Mouse (Mus musculus): ENCODE data around the gene Pola2. TPM values are rescaled to one million over a fixed set of nuclear protein-coding genes. Genes with fewer than 3 reads are reported as not detected.

Gene Pola2
- polyA plus RNA-seq, 1 experiment from 2014 or later = 65.4 TPM

DNA sequence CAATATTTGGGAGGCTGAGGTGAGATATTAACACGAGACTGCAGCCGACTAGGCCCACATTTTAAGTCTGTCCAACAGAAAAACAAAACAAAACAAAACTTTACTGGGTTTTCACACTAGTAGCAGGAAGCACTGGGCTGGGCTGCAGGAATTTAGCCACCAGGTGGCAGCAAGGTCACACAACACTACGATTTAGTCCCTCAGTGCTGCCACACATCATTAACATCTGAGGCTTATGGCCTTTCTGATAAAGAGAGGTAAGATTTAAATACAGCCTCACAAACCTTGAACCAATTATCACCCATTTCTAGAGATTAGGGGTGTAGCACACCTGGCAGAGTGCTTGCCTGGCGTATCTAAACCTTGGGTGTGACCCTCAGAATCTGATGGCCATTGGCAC, 1.3 kb upstream of the Pola2 start:
- Histone ChIP-seq H3K9me3 (replicated peaks) (no peaks in the 10 kb centered on the region), H3K4me2 (replicated peaks) (no peak overlapping the region), H3K4me1 (peaks cover 27% of the 10 kb centered on the region), H3K4me3 (replicated peaks) (no peak overlapping the region), H3K27me3 (no peaks in the 10 kb centered on the region), H3K36me3 (no peaks in the 10 kb centered on the region), H3K27ac (replicated peaks) (no peak overlapping the region), H3K9ac (no peak overlapping the region)
- ATAC-seq (ENCODE audit: insufficient number of reproducible peaks, low FRiP score, low TSS enrichment, low read depth) = no peak
- 8% methylated on average over 4 of the region's 4 CpGs for WGBS

DNA sequence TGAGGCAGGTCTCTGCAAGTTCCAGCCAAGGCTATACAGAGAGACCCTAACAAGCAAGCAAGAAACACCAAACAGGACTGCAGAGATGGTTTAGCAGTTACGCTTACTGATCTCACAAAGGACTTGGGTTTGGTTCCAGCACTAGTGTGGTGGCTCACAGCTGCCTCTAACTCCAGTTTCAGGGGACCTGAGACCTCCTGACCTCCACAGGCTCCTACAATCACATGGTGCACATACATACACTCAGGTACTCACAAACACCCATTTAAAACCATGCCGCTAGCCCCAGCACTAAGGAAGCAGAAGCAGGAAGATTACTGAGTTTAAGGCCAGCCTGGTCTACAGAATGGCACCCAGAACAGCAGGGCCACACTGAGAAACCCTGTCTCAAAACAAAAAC, 802 bp upstream of the Pola2 start:
- H3K9ac ChIP-seq = no peak overlapping the region; the same call in 1 of the 2 replicates
- peak overlapping the region; percentile 69 for H3K4me3 ChIP-seq (replicated peaks)
- 79% methylated on average over 2 of the region's 2 CpGs for WGBS
- H3K4me1 ChIP-seq = peaks cover 27% of the 10 kb centered on the region
- no peaks in the 10 kb centered on the region for H3K9me3 ChIP-seq (replicated peaks)
- peak overlapping the region; percentile 86 for H3K4me2 ChIP-seq (replicated peaks)
- peak overlapping the region; percentile 68; the same call in 1 of the 2 replicates for H3K27ac ChIP-seq (replicated peaks)
- no peaks in the 10 kb centered on the region for H3K27me3 ChIP-seq
- H3K36me3 ChIP-seq = no peaks in the 10 kb centered on the region
- ATAC-seq (ENCODE audit: insufficient number of reproducible peaks, low FRiP score, low TSS enrichment, low read depth) = no peak

DNA sequence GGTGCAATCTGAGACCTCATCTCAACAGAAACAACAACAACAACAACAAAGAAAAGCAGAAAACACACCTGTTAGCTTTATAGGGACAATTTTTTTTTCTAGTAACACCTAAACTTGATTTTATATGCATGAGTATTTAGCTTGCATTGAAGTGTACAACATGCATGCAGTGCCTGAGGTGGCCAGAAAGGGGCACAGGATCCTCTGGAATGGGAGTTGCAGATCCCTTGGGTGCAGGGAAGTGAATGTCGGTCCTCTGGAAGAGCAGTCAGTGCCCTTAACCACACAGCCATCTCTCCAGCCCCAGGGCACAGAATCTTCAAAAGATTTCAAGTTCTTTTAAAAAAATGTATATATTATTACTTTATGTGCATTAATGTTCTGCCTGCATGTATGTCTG, 1.4 kb downstream of the Pola2 start:
- H3K27me3 ChIP-seq = no peaks in the 10 kb centered on the region
- H3K36me3 ChIP-seq = peaks cover 12% of the 10 kb centered on the region; the same call in 1 of the 2 replicates
- no peak overlapping the region for H3K27ac ChIP-seq (replicated peaks)
- H3K9me3 ChIP-seq (replicated peaks) = no peaks in the 10 kb centered on the region
- peak overlapping the region; percentile 26; the same call in 1 of the 2 replicates for H3K9ac ChIP-seq
- H3K4me3 ChIP-seq (replicated peaks) = peak overlapping the region; percentile 69
- H3K4me1 ChIP-seq = peaks cover 27% of the 10 kb centered on the region
- H3K4me2 ChIP-seq (replicated peaks) = peak overlapping the region; percentile 86
- no peak for ATAC-seq (ENCODE audit: insufficient number of reproducible peaks, low FRiP score, low TSS enrichment, low read depth)
- WGBS = 13% methylated on average over 1 of the region's 1 CpGs

DNA sequence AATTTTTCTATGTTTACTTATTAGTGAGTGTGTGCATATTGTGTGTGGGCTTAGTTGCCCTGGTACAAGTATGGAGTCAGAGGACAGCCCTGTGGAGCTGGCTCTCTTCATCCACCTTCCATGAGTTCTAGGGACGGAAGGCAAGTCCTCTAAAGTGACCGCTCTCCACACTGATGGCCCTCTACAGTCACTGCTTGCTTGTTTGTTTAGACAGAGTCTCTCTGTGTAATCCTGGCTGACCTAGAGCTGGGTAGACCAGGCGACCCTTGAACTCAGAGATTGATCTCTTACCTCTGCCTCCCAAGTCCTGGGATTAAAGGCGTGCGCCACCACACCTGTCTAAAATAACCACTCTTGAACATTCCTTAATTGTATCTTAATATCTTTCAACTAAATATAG, 6.6 kb downstream of the Pola2 start:
- Histone ChIP-seq H3K36me3 (peaks cover 27% of the 10 kb centered on the region), H3K4me1 (peaks cover 28% of the 10 kb centered on the region), H3K27me3 (no peaks in the 10 kb centered on the region), H3K4me3 (replicated peaks) (no peak overlapping the region), H3K4me2 (replicated peaks) (no peak overlapping the region), H3K27ac (replicated peaks) (no peak overlapping the region), H3K9ac (no peak overlapping the region), H3K9me3 (replicated peaks) (no peaks in the 10 kb centered on the region)
- 87% methylated on average over 5 of the region's 5 CpGs for WGBS
- no peak for ATAC-seq (ENCODE audit: insufficient number of reproducible peaks, low FRiP score, low TSS enrichment, low read depth)

DNA sequence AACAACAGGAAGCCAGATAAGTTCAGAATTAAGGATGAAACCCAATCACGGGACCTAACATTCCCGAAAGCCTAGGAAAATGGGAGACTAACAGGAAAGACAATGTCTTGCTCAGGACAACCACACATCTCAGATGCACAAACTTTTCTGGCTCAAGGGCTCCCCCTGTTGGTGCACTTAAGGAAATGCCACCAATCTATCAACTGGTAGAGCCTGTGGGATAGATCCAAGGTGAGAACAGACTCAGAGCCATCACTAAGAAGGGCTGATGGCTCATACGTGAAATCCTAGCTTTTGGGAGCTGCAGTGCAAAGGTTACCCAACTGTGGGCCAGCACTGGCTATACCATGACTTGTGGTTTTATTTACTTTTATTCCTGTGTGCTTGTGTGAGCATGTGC, 7.3 kb downstream of the Pola2 start:
- Histone ChIP-seq H3K9me3 (replicated peaks) (no peaks in the 10 kb centered on the region), H3K9ac (no peak overlapping the region), H3K4me2 (replicated peaks) (0 out of 2 replicates have a peak overlapping the region, but pooled peaks have one; percentile 22), H3K27ac (replicated peaks) (peak overlapping the region; percentile 72; the same call in 1 of the 2 replicates), H3K4me1 (peaks cover 33% of the 10 kb centered on the region), H3K36me3 (peaks cover 33% of the 10 kb centered on the region), H3K4me3 (replicated peaks) (no peak overlapping the region), H3K27me3 (no peaks in the 10 kb centered on the region)
- WGBS = 18% methylated on average over 3 of the region's 3 CpGs
- peak; percentile 75; the same call in 1 of the 2 replicates for ATAC-seq (ENCODE audit: insufficient number of reproducible peaks, low FRiP score, low TSS enrichment, low read depth)

DNA sequence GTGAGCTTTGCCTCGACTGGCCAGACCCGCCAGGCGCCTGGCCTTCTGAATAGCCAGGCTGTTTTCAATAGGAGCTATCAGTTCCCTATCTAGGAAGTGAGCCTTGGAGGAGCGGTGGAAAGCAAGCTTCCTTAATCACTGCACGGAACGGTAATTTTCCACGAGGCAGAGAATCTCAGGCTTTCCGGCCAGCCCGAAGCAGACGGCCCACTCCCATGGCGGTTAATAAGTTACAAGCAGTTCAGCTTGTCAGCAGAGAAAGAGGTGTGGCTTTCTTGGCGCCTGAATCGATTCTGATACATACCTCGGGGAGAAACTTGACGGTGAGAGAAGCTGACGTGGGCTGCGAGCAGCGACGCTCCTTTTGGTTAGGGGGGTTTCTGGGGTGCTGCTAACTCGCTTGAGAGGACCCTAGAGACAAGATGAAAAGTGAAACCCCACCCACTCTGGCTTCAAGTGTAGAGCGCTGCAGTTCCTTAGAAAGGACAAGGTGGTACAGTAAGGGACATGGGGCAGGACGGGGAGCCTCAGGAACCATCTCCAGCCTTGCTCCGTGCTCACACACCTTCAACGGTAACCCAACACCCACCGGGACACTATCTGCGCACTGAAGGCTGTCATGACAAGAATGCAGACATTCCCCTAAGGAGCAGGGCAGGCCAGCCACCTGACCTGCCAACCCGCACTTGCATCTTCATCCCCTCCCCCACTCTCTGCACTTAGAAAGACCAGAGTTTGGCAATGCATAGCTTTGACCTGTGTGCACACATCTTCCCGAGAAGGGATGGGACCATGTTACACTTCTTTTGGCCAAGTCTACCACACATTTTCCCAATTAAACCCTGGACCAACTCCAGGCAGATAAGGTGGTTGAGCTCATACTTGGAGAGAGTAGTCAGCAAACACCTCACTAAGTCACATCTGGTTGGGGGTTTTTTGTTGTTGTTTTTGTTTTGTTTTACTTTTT, 8.0 kb downstream of the Pola2 start:
- Histone ChIP-seq H3K9me3 (replicated peaks) (no peaks in the 10 kb centered on the region), H3K4me2 (replicated peaks) (peak overlapping the region; percentile 22; the same call in 1 of the 2 replicates), H3K36me3 (peaks cover 38% of the 10 kb centered on the region), H3K27ac (replicated peaks) (peak overlapping the region; percentile 72), H3K27me3 (no peaks in the 10 kb centered on the region), H3K9ac (no peak overlapping the region), H3K4me3 (replicated peaks) (no peak overlapping the region), H3K4me1 (peaks cover 34% of the 10 kb centered on the region)
- 0 out of 2 replicates have a peak, but pooled peaks have one; percentile 21 for ATAC-seq (ENCODE audit: insufficient number of reproducible peaks, low FRiP score, low TSS enrichment, low read depth)
- 56% methylated on average over 28 of the region's 28 CpGs for WGBS

DNA sequence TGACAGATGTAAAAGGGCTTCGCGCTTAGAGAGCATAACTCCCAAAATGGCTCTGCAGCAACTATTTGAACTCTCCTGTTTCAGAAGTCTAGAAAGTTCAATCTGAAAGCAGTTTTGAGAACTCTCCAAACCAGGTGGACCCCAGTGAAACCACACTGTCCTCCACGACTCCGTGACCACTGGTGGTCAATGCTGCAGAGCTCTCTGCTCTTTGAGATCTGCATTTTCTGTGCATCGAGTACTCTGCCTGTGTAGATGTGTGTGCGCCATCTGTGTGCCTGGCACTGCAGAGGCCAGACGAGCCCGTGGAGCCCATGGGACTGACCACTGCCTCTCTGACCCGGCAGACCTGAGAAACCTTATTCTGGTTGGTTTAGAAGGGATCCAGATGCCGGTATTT, 9.1 kb downstream of the Pola2 start:
- Histone ChIP-seq H3K9me3 (replicated peaks) (no peaks in the 10 kb centered on the region), H3K9ac (no peak overlapping the region), H3K4me3 (replicated peaks) (no peak overlapping the region), H3K36me3 (peaks cover 48% of the 10 kb centered on the region), H3K4me2 (replicated peaks) (no peak overlapping the region), H3K27me3 (no peaks in the 10 kb centered on the region), H3K4me1 (peaks cover 34% of the 10 kb centered on the region), H3K27ac (replicated peaks) (no peak overlapping the region)
- ATAC-seq (ENCODE audit: insufficient number of reproducible peaks, low FRiP score, low TSS enrichment, low read depth) = no peak
- WGBS = 90% methylated on average over 10 of the region's 10 CpGs

DNA sequence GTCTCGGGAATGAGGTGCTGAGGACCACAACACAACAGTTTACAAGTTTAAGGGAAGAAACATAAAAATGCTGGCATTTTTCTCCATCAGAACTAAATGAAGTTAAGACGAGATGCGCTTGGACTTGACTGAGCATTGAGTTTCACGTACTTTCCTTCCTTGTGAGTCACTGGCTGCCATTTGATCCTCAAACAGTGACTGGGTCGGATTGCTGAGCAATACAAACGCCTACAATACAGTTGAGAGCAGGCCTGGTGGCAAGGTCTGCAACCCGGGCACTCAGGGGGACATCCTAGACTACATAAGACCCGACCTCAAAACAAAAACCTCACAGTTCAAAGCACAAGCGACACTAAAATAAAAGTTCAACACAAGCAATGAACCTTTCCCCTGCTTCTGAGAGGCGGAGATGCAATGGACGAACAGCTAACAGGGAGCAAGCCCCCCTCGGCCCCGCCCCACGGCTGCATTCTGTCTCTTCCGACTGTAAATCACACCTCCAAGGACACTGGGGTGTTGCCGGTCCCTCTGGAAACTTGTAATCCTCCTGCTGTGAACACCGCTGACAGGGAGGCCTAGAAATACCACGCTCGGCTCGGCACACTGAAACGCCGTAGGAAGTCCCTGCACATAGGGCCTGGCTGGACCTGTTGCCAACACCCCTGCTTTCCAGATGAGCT, 9.8 kb downstream of the Pola2 start:
- Histone ChIP-seq H3K9ac (no peak overlapping the region), H3K36me3 (peaks cover 55% of the 10 kb centered on the region), H3K27me3 (no peaks in the 10 kb centered on the region), H3K27ac (replicated peaks) (0 out of 2 replicates have a peak overlapping the region, but pooled peaks have one; percentile 39), H3K4me2 (replicated peaks) (no peak overlapping the region), H3K9me3 (replicated peaks) (no peaks in the 10 kb centered on the region), H3K4me1 (peaks cover 34% of the 10 kb centered on the region), H3K4me3 (replicated peaks) (no peak overlapping the region)
- 76% methylated on average over 22 of the region's 22 CpGs for WGBS
- no peak for ATAC-seq (ENCODE audit: insufficient number of reproducible peaks, low FRiP score, low TSS enrichment, low read depth)

DNA sequence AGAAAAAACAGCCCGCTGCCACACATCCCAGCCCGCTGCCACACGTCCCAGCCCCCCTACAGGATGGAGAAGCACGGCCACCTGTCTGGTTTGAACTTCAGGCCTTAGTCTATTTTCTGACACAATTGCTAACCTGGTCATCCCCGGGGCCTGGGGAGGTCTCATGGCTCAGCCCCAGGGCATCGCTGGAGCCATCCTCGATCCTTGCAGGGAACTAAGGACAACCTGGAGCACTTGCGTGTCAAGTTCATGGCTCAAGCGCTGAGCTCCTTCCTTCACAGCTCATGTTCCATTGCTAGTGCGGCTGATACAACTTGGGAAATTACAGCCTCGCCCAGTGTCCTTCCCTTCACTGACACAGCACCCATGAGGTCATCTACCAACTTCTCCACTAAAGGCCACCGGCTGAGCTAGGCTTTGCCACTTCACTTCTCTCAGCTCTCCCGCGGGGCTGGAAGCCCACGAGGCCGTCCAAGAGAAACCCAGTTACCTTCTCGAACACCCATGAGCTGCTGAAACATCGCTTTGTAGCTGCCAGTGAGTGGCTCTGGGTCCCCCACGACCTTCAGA, 10.7 kb downstream of the Pola2 start:
- Histone ChIP-seq H3K4me1 (peaks cover 34% of the 10 kb centered on the region), H3K4me2 (replicated peaks) (no peak overlapping the region), H3K27ac (replicated peaks) (0 out of 2 replicates have a peak overlapping the region, but pooled peaks have one; percentile 84), H3K4me3 (replicated peaks) (no peak overlapping the region), H3K27me3 (no peaks in the 10 kb centered on the region), H3K36me3 (peaks cover 56% of the 10 kb centered on the region), H3K9me3 (replicated peaks) (no peaks in the 10 kb centered on the region), H3K9ac (no peak overlapping the region)
- no peak for ATAC-seq (ENCODE audit: insufficient number of reproducible peaks, low FRiP score, low TSS enrichment, low read depth)
- 87% methylated on average over 19 of the region's 19 CpGs for WGBS

DNA sequence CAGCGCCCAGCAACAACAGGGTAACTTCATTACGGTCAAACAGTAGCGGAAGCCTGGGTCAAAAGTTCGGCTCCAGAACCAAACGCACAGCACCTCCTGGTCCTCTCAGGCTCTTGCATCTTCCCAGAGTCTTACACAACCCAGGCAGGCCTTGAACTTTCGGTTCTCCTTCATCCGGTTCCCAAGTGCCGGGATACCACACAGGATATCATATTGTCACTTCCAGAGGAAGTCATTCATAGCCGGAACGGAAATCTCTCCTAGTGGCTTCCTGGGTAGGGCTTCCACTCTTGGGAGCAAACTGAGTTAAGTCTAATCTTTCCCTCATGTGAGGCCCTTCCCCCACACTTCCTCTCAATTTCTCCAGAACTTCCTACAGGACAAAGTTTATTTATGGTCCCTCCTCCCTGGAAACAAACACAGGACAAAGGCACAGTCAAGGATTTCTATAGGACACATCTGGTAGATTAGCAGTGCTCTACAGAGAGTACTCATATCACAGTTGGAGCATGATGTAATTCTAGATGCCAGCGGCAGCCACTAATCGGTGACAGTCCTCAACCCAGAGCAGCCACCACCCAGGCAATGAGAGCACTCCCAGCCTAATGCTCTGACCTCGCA, 11.8 kb downstream of the Pola2 start:
- Histone ChIP-seq H3K27me3 (no peaks in the 10 kb centered on the region), H3K36me3 (peaks cover 58% of the 10 kb centered on the region), H3K9me3 (replicated peaks) (no peaks in the 10 kb centered on the region), H3K9ac (peak overlapping the region; percentile 12; the same call in 1 of the 2 replicates), H3K27ac (replicated peaks) (peak overlapping the region; percentile 84), H3K4me1 (peaks cover 34% of the 10 kb centered on the region), H3K4me2 (replicated peaks) (no peak overlapping the region), H3K4me3 (replicated peaks) (no peak overlapping the region)
- 52% methylated on average over 13 of the region's 13 CpGs for WGBS
- ATAC-seq (ENCODE audit: insufficient number of reproducible peaks, low FRiP score, low TSS enrichment, low read depth) = peak; percentile 25; the same call in 1 of the 2 replicates

Measured in embryonic facial prominence, embryonic 15.5 days (tissue).